Mouse (Mus musculus) embryonic facial prominence, embryonic 12.5 days (tissue): ENCODE measurements around the gene Ttc30a2. TPM values are rescaled to one million over a fixed set of nuclear protein-coding genes. Genes with fewer than 3 reads are reported as not detected.
A peak's percentile ranks its signal among the peaks of the same experiment; 100 is the strongest.
"Not testable (repeated sequence)": the region's sequence is repeated elsewhere in the genome, so short reads cannot be mapped to it uniquely, and the experiment has no call there.

Experiments
- ATAC-seq: fragments of 200-750 bp; cut with Nextera tagmentation; 2 replicates; pipeline ENCODE4 v1.8.0; 2017; ENCODE audit not compliant: insufficient number of reproducible peaks, insufficient read depth, low FRiP score, low TSS enrichment
- H3K27ac ChIP-seq: fragments of 300-500 bp; sonication (generic); 2 replicates; pipeline ENCODE4 v1.5.1; 2016; ENCODE audit warnings: mild to moderate bottlenecking
- H3K27me3 ChIP-seq: fragments of 300-500 bp; sonication (generic); 2 replicates; pipeline ENCODE4 v1.6.1; 2016; ENCODE audit warnings: mild to moderate bottlenecking, moderate library complexity
- H3K36me3 ChIP-seq: fragments of 300-500 bp; sonication (generic); 2 replicates; pipeline ENCODE4 v1.6.1; 2016; ENCODE audit warnings: mild to moderate bottlenecking
- H3K4me1 ChIP-seq: fragments of 300-500 bp; sonication (generic); 2 replicates; pipeline ENCODE4 v1.6.1; 2016
- H3K4me2 ChIP-seq: fragments of 300-500 bp; sonication (generic); replicated peaks from 2 replicates; pipeline ENCODE4 v1.6.1; 2016; ENCODE audit warnings: mild to moderate bottlenecking, moderate library complexity
- H3K4me3 ChIP-seq: fragments of 300-500 bp; sonication (generic); 2 replicates; pipeline ENCODE4 v1.5.1; 2016; ENCODE audit warnings: mild to moderate bottlenecking
- H3K9ac ChIP-seq: fragments of 300-500 bp; sonication (generic); 2 replicates; pipeline ENCODE4 v1.6.1; 2016; ENCODE audit warnings: mild to moderate bottlenecking, moderate library complexity
- H3K9me3 ChIP-seq: fragments of 300-500 bp; sonication (generic); 2 replicates; pipeline ENCODE4 v1.6.1; 2016; ENCODE audit warnings: mild to moderate bottlenecking, moderate library complexity
- WGBS: fragments of 180-500 bp; shearing (Covaris S2); methylation state at CpG from one replicate; pipeline ENCODE4 v1.1.7; 2016; 5-methylcytosine and 5-hydroxymethylcytosine counted together
- polyA plus RNA-seq: library from polyadenylated mRNA; unstranded; fragments of >200 nt; fragmentation: Nextera tagmentation; extraction: Ambion mirVana; gene quantifications from 2 replicates; pipeline ENCODE4 v1.2.1, GENCODE M21; 2016

The Ttc30a2 gene
- polyA plus RNA-seq, 1 experiment from 2014 or later = 0.40 TPM

DNA sequence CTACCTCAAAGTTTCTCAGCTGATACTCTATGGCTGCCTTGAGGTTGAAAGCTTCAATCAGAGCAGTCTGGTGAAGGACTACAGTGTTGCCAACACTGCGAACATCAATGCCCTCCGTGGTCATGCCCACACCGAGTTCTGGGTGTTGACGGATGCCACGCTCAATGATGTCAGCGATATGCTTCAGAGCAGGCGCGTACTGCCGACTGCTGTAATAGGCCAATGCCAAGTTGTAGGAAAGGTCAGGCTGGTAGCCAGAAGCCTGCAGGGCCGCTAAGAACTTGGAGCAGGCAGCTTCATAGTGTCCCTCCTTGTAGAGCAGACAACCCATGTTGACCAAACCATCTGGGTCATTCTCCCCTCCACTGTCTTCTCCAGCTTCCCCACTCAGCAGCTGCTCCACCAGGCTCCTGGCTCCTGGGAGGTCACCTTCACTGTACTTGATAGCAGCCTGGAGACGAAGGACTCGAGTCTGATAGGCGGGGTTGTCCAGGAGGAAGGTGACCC is 3.0 kb upstream of the Ttc30a2 start:
- ATAC-seq = 0 out of 2 replicates have a peak, but pooled peaks have one; percentile 26
- 95% methylated on average over 13 of the region's 13 CpGs for WGBS

DNA sequence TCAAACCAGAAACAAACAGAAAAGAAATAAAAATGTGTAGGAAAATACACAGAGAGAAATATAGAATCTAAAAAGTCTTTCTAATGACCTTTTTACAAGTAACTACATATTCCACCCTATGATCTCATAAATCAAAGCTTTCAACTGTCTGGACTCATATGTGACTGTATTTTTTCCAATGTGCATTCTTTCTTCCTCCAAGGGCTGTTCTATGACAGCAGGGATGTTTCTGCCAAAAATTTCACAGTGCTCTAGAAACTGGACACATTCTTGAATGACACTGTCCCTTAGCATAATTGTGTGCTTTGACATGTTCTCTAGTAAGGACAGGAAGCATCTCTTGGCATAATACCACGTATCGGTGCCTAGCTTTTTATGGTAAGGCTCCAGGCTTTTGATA is 1.9 kb downstream of the Ttc30a2 start:
- not testable (repeated sequence) for H3K4me2 ChIP-seq, H3K36me3 ChIP-seq, H3K27me3 ChIP-seq, H3K4me1 ChIP-seq, H3K9ac ChIP-seq, H3K4me3 ChIP-seq, ATAC-seq, H3K27ac ChIP-seq, H3K9me3 ChIP-seq
- WGBS = 85% methylated on average over 2 of the region's 2 CpGs

More for the DNA sequence above, 3.0 kb upstream of the Ttc30a2 start:
- not testable (repeated sequence) for H3K9me3 ChIP-seq, H3K4me1 ChIP-seq, H3K27ac ChIP-seq, H3K27me3 ChIP-seq, H3K9ac ChIP-seq, H3K36me3 ChIP-seq
- H3K4me2 ChIP-seq = peak overlapping the region; percentile 69
- H3K4me3 ChIP-seq = peak overlapping the region; percentile 43

DNA sequence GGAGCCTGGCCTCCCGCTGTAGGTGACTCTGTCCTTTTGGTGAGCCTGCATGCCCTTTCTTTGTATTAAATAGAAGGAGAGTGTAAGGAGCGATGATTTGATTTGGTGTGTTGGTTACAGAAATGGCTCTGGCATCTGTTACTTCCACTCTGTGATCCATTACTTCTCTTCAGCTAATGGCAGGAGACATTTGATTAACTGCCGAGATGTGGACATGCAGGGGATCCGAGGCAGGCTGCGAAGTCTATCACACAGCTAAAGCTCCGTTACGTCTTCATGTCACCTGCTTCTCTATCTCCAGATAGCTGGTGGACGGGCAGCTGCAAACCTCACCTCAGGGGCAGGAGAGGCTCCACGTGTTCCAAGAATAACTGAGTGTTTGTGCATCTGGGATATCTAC is 3.8 kb downstream of the Ttc30a2 start:
- Histone ChIP-seq H3K4me3 (no peak overlapping the region), H3K4me1 (no peaks in the 10 kb centered on the region), H3K27ac (no peak overlapping the region), H3K4me2 (no peak overlapping the region), H3K36me3 (no peaks in the 10 kb centered on the region), H3K9me3 (no peaks in the 10 kb centered on the region), H3K27me3 (no peaks in the 10 kb centered on the region), H3K9ac (no peak overlapping the region)
- ATAC-seq = no peak
- WGBS = 65% methylated on average over 9 of the region's 9 CpGs

DNA sequence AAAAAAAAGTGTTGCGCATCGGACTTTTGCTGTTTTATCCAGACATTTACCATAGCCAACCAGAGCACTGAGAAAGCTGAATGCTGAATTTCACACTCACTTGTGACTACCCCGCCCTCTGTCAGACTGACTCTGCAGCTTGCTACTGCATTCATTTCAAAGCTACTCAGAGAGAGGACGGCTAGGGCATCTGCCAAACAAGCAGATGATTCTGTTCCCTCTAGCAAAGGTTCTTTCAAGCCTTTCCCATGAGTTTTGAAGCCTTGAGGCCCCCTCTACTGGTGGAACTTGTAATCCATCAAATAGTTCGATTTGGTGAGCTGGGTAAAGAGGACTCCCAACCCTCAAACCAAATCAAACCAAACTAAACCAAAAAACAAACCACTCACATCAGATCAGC is 13.0 kb downstream of the Ttc30a2 start:
- peaks cover 9% of the 10 kb centered on the region for H3K4me1 ChIP-seq
- H3K9me3 ChIP-seq = no peaks in the 10 kb centered on the region
- no peaks in the 10 kb centered on the region for H3K27me3 ChIP-seq
- no peak overlapping the region for H3K9ac ChIP-seq
- H3K4me3 ChIP-seq = no peak overlapping the region
- H3K4me2 ChIP-seq = peak overlapping the region; percentile 42
- no peak for ATAC-seq
- H3K36me3 ChIP-seq = no peaks in the 10 kb centered on the region
- 25% methylated on average over 5 of the region's 5 CpGs for WGBS
- no peak overlapping the region for H3K27ac ChIP-seq

DNA sequence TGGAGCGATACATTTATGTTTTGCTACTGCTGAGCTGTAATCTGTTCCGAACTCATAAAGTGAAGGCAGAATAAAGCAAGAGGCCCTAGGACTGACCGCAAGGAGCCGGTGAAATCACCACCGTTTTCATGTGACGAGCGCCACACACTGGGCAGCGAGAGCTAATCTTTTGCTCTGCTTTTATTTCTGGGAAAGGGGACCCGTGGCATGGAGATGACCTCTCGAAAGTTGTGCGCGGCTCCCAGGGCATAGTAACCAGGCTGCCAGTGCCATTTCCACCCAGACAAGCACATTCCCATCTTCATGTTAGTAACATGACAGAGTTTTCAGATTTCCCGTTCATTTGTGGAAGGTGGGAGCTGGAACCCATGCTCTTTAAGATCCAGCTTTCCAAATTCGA is 13.5 kb downstream of the Ttc30a2 start:
- no peak overlapping the region for H3K4me3 ChIP-seq
- peaks cover 12% of the 10 kb centered on the region for H3K4me1 ChIP-seq
- WGBS = 18% methylated on average over 14 of the region's 14 CpGs
- no peaks in the 10 kb centered on the region for H3K36me3 ChIP-seq
- H3K9ac ChIP-seq = no peak overlapping the region
- peak overlapping the region; percentile 42 for H3K4me2 ChIP-seq
- H3K9me3 ChIP-seq = no peaks in the 10 kb centered on the region
- ATAC-seq = no peak
- H3K27ac ChIP-seq = no peak overlapping the region
- H3K27me3 ChIP-seq = no peaks in the 10 kb centered on the region

DNA sequence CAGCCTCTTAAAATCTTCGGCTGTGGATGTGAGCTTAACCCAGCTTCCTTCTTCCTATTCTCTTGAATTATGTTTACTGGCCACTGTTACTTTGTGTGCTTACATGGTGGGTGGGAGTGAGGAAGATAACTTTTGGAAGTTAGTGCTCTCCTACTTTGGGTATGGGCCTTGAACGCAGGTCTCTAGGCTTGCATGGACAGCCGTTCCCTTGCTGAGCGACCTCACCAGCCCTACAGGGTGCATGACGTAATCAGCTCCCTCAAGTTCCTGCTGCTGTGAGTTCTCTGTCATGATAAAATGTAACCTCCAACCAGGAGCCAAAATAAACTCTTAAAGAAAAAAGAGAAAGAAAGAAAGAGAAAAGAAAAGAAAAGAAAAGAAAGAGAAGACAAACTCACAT is 13.9 kb downstream of the Ttc30a2 start:
- Histone ChIP-seq H3K4me1 (peaks cover 16% of the 10 kb centered on the region), H3K27me3 (no peaks in the 10 kb centered on the region), H3K9me3 (no peaks in the 10 kb centered on the region), H3K9ac (no peak overlapping the region), H3K4me3 (no peak overlapping the region), H3K36me3 (no peaks in the 10 kb centered on the region), H3K4me2 (peak overlapping the region; percentile 42), H3K27ac (no peak overlapping the region)
- no peak for ATAC-seq
- 63% methylated on average over 5 of the region's 5 CpGs for WGBS

DNA sequence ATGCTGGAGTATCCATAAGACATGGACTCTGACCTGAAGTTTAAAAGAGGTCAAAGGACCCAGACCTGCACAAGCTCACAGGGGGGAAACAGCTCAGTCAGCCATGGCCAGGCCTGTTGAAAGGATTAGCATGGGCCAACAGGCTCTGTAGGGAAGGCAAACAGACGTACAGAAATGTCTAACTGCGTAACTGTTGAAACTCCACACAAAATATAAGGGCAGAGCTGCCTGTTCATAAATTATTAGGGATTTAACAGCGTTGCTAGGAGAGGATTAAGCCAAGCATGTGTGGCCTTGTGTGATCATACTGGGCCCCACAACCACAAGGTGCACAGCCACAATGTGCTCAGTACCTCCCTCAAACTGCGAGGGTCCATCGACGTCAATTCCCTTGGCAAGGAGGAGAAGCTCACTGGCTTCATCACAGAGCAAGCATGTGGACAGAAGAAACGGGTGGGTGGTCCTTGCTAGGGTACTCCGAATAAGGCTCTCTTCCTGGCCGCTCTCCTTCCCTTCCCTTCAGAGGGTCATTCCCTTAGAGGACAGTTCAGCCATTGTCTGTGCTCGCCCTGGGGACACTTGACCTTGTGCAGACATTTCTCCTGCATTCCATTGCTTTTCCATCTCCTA is 14.6 kb downstream of the Ttc30a2 start:
- no peak for ATAC-seq
- H3K4me2 ChIP-seq = no peak overlapping the region

DNA sequence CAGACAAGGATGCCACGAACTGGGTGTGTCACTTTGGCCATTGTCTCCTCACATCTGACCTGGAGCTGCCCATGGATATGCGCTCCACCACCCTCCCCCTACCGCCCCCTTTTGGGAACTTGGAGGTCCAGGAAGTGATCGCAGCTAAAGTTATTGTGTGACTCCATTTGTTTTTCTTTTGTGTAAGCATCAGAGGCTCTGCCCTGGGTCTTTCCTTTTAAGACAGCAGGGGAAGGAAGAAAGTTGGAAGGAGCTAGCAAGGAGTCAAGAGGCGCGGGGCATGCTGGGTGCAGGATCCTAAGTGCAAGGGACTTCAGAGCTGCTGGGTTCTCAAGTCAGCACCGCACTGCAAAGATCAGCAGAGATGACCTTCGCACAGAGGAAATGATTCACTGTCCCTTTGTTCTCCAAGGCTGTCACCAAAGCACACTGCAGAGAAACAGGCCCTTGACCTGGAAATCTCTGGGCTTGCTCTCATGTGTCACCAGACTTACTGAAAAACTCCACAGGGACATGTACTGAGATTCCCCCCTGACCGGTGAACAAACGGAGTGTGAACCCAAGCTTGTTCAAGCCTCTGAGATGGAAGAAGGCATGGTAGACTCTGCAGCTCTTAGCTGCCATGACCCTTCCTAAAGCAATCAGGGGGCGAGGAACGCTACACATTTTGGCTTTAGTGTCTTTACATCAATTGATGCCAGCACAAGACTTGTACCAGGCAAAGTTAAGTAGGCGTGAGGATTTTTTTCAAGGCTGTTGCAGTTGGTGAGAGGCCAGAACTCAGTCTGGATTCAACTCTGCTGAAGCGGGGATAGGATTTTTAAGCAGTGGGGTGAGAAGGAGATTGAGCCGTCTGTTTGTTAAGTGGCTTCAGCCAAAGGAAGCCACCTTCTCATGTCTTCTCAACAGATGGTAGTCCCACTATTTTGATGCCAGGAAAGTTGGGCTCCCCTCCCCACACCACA is 17.3 kb downstream of the Ttc30a2 start:
- H3K9me3 ChIP-seq = no peaks in the 10 kb centered on the region
- no peaks in the 10 kb centered on the region for H3K36me3 ChIP-seq
- peak overlapping the region; percentile 36 for H3K4me2 ChIP-seq
- H3K4me1 ChIP-seq = peaks cover 16% of the 10 kb centered on the region
- H3K27me3 ChIP-seq = no peaks in the 10 kb centered on the region
- no peak overlapping the region for H3K4me3 ChIP-seq
- peak overlapping the region; percentile 74 for H3K27ac ChIP-seq
- WGBS = 54% methylated on average over 15 of the region's 15 CpGs
- H3K9ac ChIP-seq = no peak overlapping the region
- ATAC-seq = no peak

More for the DNA sequence above, 14.6 kb downstream of the Ttc30a2 start:
- WGBS = 56% methylated on average over 10 of the region's 10 CpGs
- no peaks in the 10 kb centered on the region for H3K9me3 ChIP-seq
- no peak overlapping the region for H3K27ac ChIP-seq
- H3K36me3 ChIP-seq = no peaks in the 10 kb centered on the region
- no peak overlapping the region for H3K9ac ChIP-seq
- H3K27me3 ChIP-seq = no peaks in the 10 kb centered on the region
- peaks cover 16% of the 10 kb centered on the region for H3K4me1 ChIP-seq
- H3K4me3 ChIP-seq = no peak overlapping the region

DNA sequence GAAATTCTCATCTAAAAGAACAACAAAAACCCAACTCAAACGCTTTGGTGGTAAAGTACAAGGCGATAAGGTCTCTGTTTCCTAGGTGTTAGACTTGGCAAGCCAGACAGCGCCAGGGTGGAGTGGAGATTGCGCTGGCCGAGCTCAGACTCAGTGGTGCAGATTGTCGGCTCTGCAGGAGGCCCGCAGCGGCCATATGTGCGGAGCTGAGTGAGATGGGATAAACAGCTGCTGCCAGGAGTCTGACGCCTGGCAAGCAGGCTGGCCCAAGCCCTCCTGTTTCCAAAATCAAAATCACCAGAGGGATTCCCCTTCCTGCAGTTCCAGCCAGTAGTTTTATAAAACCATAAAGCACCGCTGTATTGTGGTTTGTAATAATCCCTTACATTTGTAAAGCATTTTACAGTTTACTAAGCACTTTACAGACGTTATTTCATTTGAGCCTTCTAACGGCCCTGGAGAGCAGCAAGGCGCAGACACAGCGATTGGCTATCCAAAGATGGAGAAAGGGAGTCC is 18.1 kb downstream of the Ttc30a2 start:
- no peaks in the 10 kb centered on the region for H3K36me3 ChIP-seq
- peak overlapping the region; percentile 36 for H3K4me2 ChIP-seq
- no peak overlapping the region for H3K4me3 ChIP-seq
- 9% methylated on average over 15 of the region's 15 CpGs for WGBS
- peak overlapping the region; percentile 74 for H3K27ac ChIP-seq
- no peaks in the 10 kb centered on the region for H3K9me3 ChIP-seq
- peaks cover 16% of the 10 kb centered on the region for H3K4me1 ChIP-seq
- ATAC-seq = 0 out of 2 replicates have a peak, but pooled peaks have one; percentile 36
- H3K27me3 ChIP-seq = no peaks in the 10 kb centered on the region
- H3K9ac ChIP-seq = no peak overlapping the region

DNA sequence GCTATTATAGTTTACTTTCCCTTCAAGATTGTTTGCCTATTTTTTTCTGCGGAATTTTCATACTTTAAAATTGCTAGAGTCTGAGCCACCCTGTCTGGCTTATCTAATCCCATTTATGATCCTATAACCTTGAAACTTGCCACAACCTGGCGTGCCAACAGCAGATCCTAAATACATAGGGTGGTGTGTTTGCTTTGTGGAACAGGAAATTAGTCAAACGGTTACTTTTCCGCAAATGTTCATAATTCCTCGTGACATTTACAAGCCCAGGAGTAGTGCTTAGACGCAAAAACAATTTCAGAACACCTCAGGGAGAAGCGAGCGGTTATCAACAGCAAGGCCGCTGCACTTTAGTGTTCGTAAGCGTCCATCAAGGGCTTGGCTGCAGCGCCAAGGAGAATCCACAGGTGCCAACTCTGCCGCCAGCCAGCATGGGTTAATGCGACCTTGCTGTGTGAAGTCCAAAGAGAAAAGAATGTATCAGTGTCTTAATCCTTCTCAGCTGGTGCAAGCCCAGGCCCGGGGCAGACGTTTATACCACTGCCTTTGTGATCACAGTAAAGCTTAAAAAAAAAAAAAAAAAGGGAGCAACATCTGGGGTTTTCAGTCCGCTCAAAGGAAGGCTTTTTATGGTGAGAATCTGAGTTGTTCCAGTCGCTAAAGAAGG is 18.7 kb downstream of the Ttc30a2 start:
- Histone ChIP-seq H3K4me1 (peaks cover 16% of the 10 kb centered on the region), H3K27me3 (no peaks in the 10 kb centered on the region), H3K4me2 (peak overlapping the region; percentile 36), H3K9me3 (no peaks in the 10 kb centered on the region), H3K36me3 (no peaks in the 10 kb centered on the region), H3K4me3 (no peak overlapping the region), H3K9ac (no peak overlapping the region), H3K27ac (peak overlapping the region; percentile 74)
- WGBS = 22% methylated on average over 18 of the region's 18 CpGs
- ATAC-seq = peak; percentile 49; the same call in 1 of the 2 replicates

DNA sequence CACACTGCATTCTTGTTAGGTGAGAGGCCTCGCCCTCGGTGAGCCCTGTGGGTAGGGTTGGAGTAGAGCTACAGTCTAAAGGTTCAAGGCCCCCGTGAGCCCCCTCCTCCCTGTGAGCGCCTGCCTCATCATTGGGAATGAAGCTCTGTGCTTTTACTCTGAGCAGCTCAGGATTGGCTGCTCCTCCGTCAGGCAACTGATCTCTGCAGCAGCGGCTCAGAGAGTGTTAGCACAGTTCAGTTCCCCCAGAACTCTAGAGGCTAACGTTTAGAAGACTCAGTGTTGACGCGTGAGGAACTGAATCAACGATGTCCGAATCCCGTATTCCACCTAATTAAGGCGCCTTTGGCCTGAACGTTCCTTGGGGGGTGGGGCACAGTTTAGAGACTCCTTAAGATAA is 22.3 kb downstream of the Ttc30a2 start:
- H3K4me2 ChIP-seq = no peak overlapping the region
- H3K4me1 ChIP-seq = peaks cover 14% of the 10 kb centered on the region
- no peaks in the 10 kb centered on the region for H3K27me3 ChIP-seq
- no peaks in the 10 kb centered on the region for H3K9me3 ChIP-seq
- WGBS = 52% methylated on average over 14 of the region's 14 CpGs
- H3K36me3 ChIP-seq = no peaks in the 10 kb centered on the region
- no peak for ATAC-seq
- no peak overlapping the region for H3K9ac ChIP-seq
- no peak overlapping the region for H3K27ac ChIP-seq
- H3K4me3 ChIP-seq = no peak overlapping the region
